Mouse (Mus musculus) central nervous system, embryonic 14 days (tissue): ENCODE data around the gene Sval3. TPM values are rescaled to one million over a fixed set of nuclear protein-coding genes. Genes with fewer than 3 reads are reported as not detected.

Experiments used
- polyA plus RNA-seq: library from polyadenylated mRNA; depleted of rRNA; stranded (reverse); fragments of >200 nt; gene quantifications from 2 replicates; pipeline ENCODE4 v1.2.3, GENCODE M21; 2012; rRNA removed

The Sval3 gene
- polyA plus RNA-seq = not detected in 2 replicates

GRCm38 (mm10) chr6:41967840-41968239 is at the start of gene Sval3:
Gene Sval3 (plus strand): TSS chr6:41968140.

GRCm38 (mm10) chr6:41951330-41951729 is 16.6 kb upstream of the Sval3 start, which contains the start of gene Sval1:
Gene Sval1 (plus strand): TSS chr6:41951630.

Other genes starting within 250 kb of the Sval3 start
- gene Olfr459, start 193.0 kb upstream of the Sval3 start, polyA plus RNA-seq = not detected in 2 replicates
- not detected in 2 replicates for gene Pip, start 120.6 kb upstream of the Sval3 start, polyA plus RNA-seq
- not detected in 2 replicates for gene Sval2, start 115.2 kb upstream of the Sval3 start, polyA plus RNA-seq
- gene Sval1, start 16.5 kb upstream of the Sval3 start, polyA plus RNA-seq = not detected in 2 replicates
- not detected in 2 replicates for gene Sva, start 70.3 kb downstream of the Sval3 start, polyA plus RNA-seq
- not detected in 2 replicates for gene Tas2r139, start 172.8 kb downstream of the Sval3 start, polyA plus RNA-seq
- not detected in 2 replicates for gene Tas2r144, start 247.2 kb downstream of the Sval3 start, polyA plus RNA-seq